Mouse (Mus musculus) limb, embryonic 12.5 days (tissue): Measurements from ENCODE around the gene Ndufb4. TPM values are rescaled to one million over a fixed set of nuclear protein-coding genes. Genes with fewer than 3 reads are reported as not detected.

ENCODE experiments used
- ATAC-seq: fragments of 200-750 bp; cut with Nextera tagmentation; 2 replicates; pipeline ENCODE4 v1.8.0; 2017; ENCODE audit warnings: low read depth, moderate TSS enrichment; ENCODE audit not compliant: insufficient number of reproducible peaks, insufficient read depth, low FRiP score, low TSS enrichment
- H3K27ac ChIP-seq: fragments of 300-500 bp; sonication (generic); 2 replicates; pipeline ENCODE4 v1.5.1; 2016; ENCODE audit warnings: mild to moderate bottlenecking, moderate library complexity
- H3K27me3 ChIP-seq: fragments of 300-500 bp; sonication (generic); 2 replicates; pipeline ENCODE4 v1.6.1; 2016; ENCODE audit warnings: mild to moderate bottlenecking, moderate library complexity
- H3K36me3 ChIP-seq: fragments of 300-500 bp; sonication (generic); 2 replicates; pipeline ENCODE4 v1.6.1; 2016; ENCODE audit warnings: mild to moderate bottlenecking, moderate library complexity
- H3K4me1 ChIP-seq: fragments of 300-500 bp; sonication (generic); replicated peaks from 2 replicates; pipeline ENCODE4 v1.6.1; 2016
- H3K4me2 ChIP-seq: fragments of 300-500 bp; sonication (generic); 2 replicates; pipeline ENCODE4 v1.6.1; 2016; ENCODE audit warnings: mild to moderate bottlenecking, moderate library complexity
- H3K4me3 ChIP-seq: fragments of 300-500 bp; sonication (generic); replicated peaks from 2 replicates; pipeline ENCODE4 v1.5.1; 2016; ENCODE audit warnings: mild to moderate bottlenecking
- H3K9ac ChIP-seq: fragments of 300-500 bp; sonication (generic); replicated peaks from 2 replicates; pipeline ENCODE4 v1.6.1; 2016; ENCODE audit warnings: mild to moderate bottlenecking, moderate library complexity
- H3K9me3 ChIP-seq: fragments of 300-500 bp; sonication (generic); 2 replicates; pipeline ENCODE4 v1.6.1; 2016; ENCODE audit warnings: mild to moderate bottlenecking, moderate library complexity
- WGBS: fragments of 180-500 bp; shearing (Covaris S2); methylation state at CpG from one replicate; pipeline ENCODE4 v1.1.7; 2016; 5-methylcytosine and 5-hydroxymethylcytosine counted together
- polyA plus RNA-seq: library from polyadenylated mRNA; unstranded; fragments of >200 nt; fragmentation: Nextera tagmentation; extraction: Ambion mirVana; gene quantifications from 2 replicates; pipeline ENCODE4 v1.2.1, GENCODE M21; 2016

Ndufb4 gene
- polyA plus RNA-seq, 1 experiment from 2014 or later = 74.0 TPM

DNA sequence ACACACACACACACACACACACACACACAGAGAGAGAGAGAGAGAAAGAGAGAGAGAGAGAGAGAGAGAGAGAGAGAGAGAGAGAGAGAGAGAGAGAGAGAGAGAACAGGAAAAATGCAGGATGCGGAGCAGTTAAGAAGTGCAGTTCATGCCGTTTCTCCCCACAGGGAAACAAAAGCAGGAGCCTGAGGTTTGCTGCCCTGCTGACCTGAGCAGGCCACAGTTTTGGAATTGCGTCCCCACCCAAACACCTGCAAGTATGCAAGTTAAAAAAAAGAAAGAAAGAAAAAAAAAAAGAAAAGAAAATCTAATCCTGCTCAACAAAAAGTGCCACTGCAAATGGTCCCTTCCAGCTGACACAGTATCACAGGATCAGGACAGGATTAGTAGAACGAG, 22.4 kb upstream of the Ndufb4 start:
- no peaks in the 10 kb centered on the region; the same call in 1 of the 2 replicates for H3K9me3 ChIP-seq
- WGBS = 46% methylated on average over 4 of the region's 4 CpGs
- ATAC-seq = no peak
- H3K9ac ChIP-seq = no peak overlapping the region
- peaks cover 9% of the 10 kb centered on the region for H3K4me1 ChIP-seq
- no peak overlapping the region for H3K4me3 ChIP-seq
- no peak overlapping the region for H3K27ac ChIP-seq
- 0 out of 2 replicates have a peak overlapping the region, but pooled peaks have one; percentile 33 for H3K4me2 ChIP-seq
- H3K27me3 ChIP-seq = no peaks in the 10 kb centered on the region
- H3K36me3 ChIP-seq = no peaks in the 10 kb centered on the region

DNA sequence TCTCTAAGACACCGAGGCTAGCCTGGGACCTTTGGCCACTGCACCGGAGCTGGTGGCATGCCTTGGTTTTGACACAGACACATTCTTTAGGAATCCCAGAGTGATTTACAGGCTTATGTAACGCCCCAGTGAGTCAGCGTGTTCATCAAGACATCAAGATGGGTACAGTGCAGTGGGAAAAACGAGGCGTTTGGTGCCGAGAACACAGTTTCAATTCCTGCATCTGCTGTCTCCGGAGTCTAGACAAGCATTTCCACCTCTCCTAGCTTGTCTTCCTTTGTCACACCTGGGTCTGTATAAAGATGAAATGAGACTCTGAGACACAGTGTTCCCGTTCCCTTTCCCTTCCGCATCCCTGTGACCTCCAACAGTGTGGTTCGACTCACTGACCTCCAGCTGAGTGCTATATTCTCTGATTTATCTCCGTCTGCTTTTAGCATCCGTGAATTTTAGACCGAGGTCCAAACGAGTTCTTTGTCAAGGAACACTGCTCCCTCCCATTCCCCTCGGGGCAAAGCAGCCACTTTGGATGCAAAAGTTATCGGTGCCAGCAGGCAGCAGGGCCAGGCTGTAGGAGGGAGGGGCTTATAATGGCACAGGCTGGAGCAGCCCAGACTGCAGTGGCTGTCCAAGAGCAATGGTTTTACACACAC, 21.9 kb upstream of the Ndufb4 start:
- ATAC-seq = no peak
- H3K9me3 ChIP-seq = no peaks in the 10 kb centered on the region; the same call in 1 of the 2 replicates
- H3K36me3 ChIP-seq = no peaks in the 10 kb centered on the region
- no peak overlapping the region for H3K27ac ChIP-seq
- WGBS = 51% methylated on average over 17 of the region's 17 CpGs
- H3K27me3 ChIP-seq = no peaks in the 10 kb centered on the region
- H3K4me1 ChIP-seq = peaks cover 9% of the 10 kb centered on the region
- peak overlapping the region; percentile 33; the same call in 1 of the 2 replicates for H3K4me2 ChIP-seq
- no peak overlapping the region for H3K4me3 ChIP-seq
- no peak overlapping the region; the same call in 1 of the 2 replicates for H3K9ac ChIP-seq

- Histone ChIP-seq H3K36me3 (no peaks in the 10 kb centered on the region), H3K4me1 (peaks cover 9% of the 10 kb centered on the region), H3K9ac (no peak overlapping the region), H3K4me3 (no peak overlapping the region), H3K27ac (no peak overlapping the region), H3K9me3 (no peaks in the 10 kb centered on the region; the same call in 1 of the 2 replicates), H3K27me3 (no peaks in the 10 kb centered on the region), H3K4me2 (no peak overlapping the region)
- 87% methylated on average over 5 of the region's 5 CpGs for WGBS
- ATAC-seq = no peak
These were observed 21.1 kb upstream of the Ndufb4 start for GRCm38 (mm10) chr16:37675326-37675725.

- no peaks in the 10 kb centered on the region for H3K36me3 ChIP-seq
- no peak overlapping the region for H3K4me2 ChIP-seq
- H3K9me3 ChIP-seq = no peaks in the 10 kb centered on the region; the same call in 1 of the 2 replicates
- no peak for ATAC-seq
- H3K4me3 ChIP-seq = no peak overlapping the region
- H3K27ac ChIP-seq = no peak overlapping the region
- H3K9ac ChIP-seq = no peak overlapping the region
- WGBS = 36% methylated on average over 4 of the region's 4 CpGs
- no peaks in the 10 kb centered on the region for H3K4me1 ChIP-seq
- H3K27me3 ChIP-seq = no peaks in the 10 kb centered on the region
These were observed 16.5 kb upstream of the Ndufb4 start for GRCm38 (mm10) chr16:37670666-37671283.

- no peaks in the 10 kb centered on the region for H3K4me1 ChIP-seq
- H3K36me3 ChIP-seq = no peaks in the 10 kb centered on the region
- WGBS = 76% methylated on average over 5 of the region's 5 CpGs
- H3K4me3 ChIP-seq = no peak overlapping the region
- no peak for ATAC-seq
- H3K27me3 ChIP-seq = no peaks in the 10 kb centered on the region
- no peaks in the 10 kb centered on the region for H3K9me3 ChIP-seq
- H3K9ac ChIP-seq = no peak overlapping the region
- H3K27ac ChIP-seq = no peak overlapping the region
- no peak overlapping the region for H3K4me2 ChIP-seq
These were observed 11.2 kb upstream of the Ndufb4 start for GRCm38 (mm10) chr16:37665394-37665935.

GRCm38 (mm10) chr16:37663643-37664459, 9.6 kb upstream of the Ndufb4 start:
- no peak overlapping the region for H3K27ac ChIP-seq
- no peaks in the 10 kb centered on the region for H3K27me3 ChIP-seq
- H3K4me2 ChIP-seq = no peak overlapping the region
- no peak overlapping the region for H3K9ac ChIP-seq
- H3K4me1 ChIP-seq = no peaks in the 10 kb centered on the region
- ATAC-seq = no peak
- no peaks in the 10 kb centered on the region for H3K36me3 ChIP-seq
- no peaks in the 10 kb centered on the region for H3K9me3 ChIP-seq
- H3K4me3 ChIP-seq = no peak overlapping the region
- 79% methylated on average over 9 of the region's 9 CpGs for WGBS

DNA sequence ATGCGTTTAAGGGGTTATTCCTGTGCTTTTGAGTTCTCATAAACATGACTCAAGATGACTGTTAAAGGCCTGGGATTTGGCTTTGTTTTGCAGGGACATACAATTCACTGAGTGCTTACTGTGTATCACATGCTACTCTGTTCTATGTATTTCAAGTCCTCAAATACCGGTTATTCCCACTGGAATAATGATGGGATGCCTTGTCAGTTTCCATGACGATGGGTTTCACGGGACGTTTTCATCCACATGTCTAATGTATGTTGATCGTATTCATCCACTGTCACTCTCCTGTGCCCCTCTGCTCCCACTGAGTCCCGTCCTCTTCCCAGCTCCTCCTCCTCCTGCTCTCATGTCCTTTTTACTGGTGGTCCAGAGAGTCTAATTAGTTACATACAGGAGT, 2.5 kb upstream of the Ndufb4 start:
- ATAC-seq = no peak
- WGBS = 80% methylated on average over 7 of the region's 7 CpGs
- Histone ChIP-seq H3K9me3 (no peaks in the 10 kb centered on the region), H3K27ac (no peak overlapping the region), H3K9ac (no peak overlapping the region), H3K36me3 (no peaks in the 10 kb centered on the region), H3K4me2 (no peak overlapping the region), H3K27me3 (no peaks in the 10 kb centered on the region), H3K4me1 (peaks cover 13% of the 10 kb centered on the region; the same call in 1 of the 2 replicates), H3K4me3 (no peak overlapping the region)

DNA sequence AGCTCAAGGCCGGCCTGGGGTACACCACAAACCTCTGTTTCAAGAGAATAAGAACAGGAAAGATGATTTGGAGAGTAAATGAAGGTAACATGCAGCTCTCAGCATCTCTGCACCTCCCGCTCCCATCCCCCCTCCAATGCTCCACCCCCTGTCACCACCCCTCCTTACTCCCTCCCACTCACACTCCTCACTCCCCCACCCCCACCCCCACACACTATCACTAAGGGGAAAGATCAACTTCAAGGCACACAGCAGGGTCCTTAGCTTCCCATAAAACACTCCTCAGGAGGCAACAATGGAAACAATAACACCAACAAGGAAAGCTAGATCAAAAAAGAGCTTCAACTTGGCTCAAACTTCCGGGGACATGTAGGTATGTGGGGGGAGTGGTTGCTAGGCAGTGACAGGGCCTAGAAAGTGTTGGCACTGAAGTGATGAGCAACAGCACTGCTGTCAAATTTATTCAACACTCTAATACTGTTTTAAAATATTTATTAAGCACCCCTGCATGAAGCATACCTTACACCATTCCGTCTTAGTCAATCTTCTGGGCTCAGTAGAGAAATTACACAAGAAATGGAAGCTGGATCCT, 1.6 kb upstream of the Ndufb4 start:
- no peak overlapping the region for H3K27ac ChIP-seq
- ATAC-seq = no peak
- H3K4me3 ChIP-seq = no peak overlapping the region
- no peak overlapping the region for H3K9ac ChIP-seq
- peaks cover 13% of the 10 kb centered on the region; the same call in 1 of the 2 replicates for H3K4me1 ChIP-seq
- H3K4me2 ChIP-seq = no peak overlapping the region
- WGBS = 27% methylated on average over 4 of the region's 4 CpGs
- H3K27me3 ChIP-seq = no peaks in the 10 kb centered on the region
- peaks cover 3% of the 10 kb centered on the region; the same call in 1 of the 2 replicates for H3K36me3 ChIP-seq
- no peaks in the 10 kb centered on the region for H3K9me3 ChIP-seq

GRCm38 (mm10) chr16:37654831-37655455, 690 bp upstream of the Ndufb4 start:
- H3K36me3 ChIP-seq = peaks cover 5% of the 10 kb centered on the region; the same call in 1 of the 2 replicates
- H3K9me3 ChIP-seq = no peaks in the 10 kb centered on the region
- ATAC-seq = no peak
- H3K4me2 ChIP-seq = peak overlapping the region; percentile 54
- 56% methylated on average over 4 of the region's 4 CpGs for WGBS
- peak overlapping the region; percentile 37; the same call in 1 of the 2 replicates for H3K27ac ChIP-seq
- peak overlapping the region; percentile 60; the same call in 1 of the 2 replicates for H3K4me3 ChIP-seq
- H3K27me3 ChIP-seq = no peaks in the 10 kb centered on the region
- peaks cover 13% of the 10 kb centered on the region; the same call in 1 of the 2 replicates for H3K4me1 ChIP-seq
- H3K9ac ChIP-seq = no peak overlapping the region

DNA sequence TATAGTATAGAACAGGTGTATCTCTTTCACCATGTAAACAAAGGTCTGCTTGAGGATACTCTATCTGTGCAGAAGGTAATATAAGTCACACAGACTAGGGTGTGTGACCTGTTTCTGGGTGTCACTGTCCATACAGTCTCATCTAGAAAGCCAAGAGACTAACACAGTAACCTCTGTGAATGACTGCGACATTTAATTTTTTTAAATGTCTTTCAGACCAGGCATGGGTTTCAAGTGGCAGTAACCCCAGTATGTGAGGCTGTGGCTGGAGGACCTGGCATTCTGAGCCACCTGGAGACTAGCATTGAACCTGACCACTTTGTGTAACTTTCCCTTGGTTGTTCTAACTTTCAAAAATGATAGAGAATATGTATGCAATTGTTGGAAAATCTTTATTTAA, 1.2 kb downstream of the Ndufb4 start:
- H3K27ac ChIP-seq = no peak overlapping the region
- H3K4me3 ChIP-seq = peak overlapping the region; percentile 60
- peaks cover 9% of the 10 kb centered on the region for H3K36me3 ChIP-seq
- no peak for ATAC-seq
- 89% methylated on average over 1 of the region's 1 CpGs for WGBS
- H3K9ac ChIP-seq = no peak overlapping the region
- no peaks in the 10 kb centered on the region for H3K27me3 ChIP-seq
- H3K9me3 ChIP-seq = no peaks in the 10 kb centered on the region
- H3K4me1 ChIP-seq = peaks cover 13% of the 10 kb centered on the region; the same call in 1 of the 2 replicates
- peak overlapping the region; percentile 66 for H3K4me2 ChIP-seq
